Mouse (Mus musculus) activated CD4-positive, CD25-positive, alpha-beta regulatory T cell, adult 4 months (primary cell): Measurements from ENCODE around the gene Pttg1. TPM values are rescaled to one million over a fixed set of nuclear protein-coding genes. Genes with fewer than 3 reads are reported as not detected.
A peak's percentile ranks its signal among the peaks of the same experiment; 100 is the strongest.

Experiments
- ATAC-seq: one replicate; pipeline ENCODE4 v1.8.0; 2017
- polyA plus RNA-seq, 2 experiments: library from polyadenylated mRNA; unstranded; fragments of 100-300 nt; shearing (Covaris generic); gene quantifications; one replicate each; pipeline ENCODE4 v1.2.1; 2017

The Pttg1 gene
- polyA plus RNA-seq, 2 experiments from 2014 or later = 133 to 168 TPM

- no peak for ATAC-seq
Observed at GRCm38 (mm10) chr11:43408888-43409287, 17.2 kb downstream of the Pttg1 start.

- ATAC-seq = no peak
Observed at GRCm38 (mm10) chr11:43404150-43404807, 21.8 kb downstream of the Pttg1 start.

GRCm38 (mm10) chr11:43400131-43400530, 25.9 kb downstream of the Pttg1 start:
- ATAC-seq = no peak

DNA sequence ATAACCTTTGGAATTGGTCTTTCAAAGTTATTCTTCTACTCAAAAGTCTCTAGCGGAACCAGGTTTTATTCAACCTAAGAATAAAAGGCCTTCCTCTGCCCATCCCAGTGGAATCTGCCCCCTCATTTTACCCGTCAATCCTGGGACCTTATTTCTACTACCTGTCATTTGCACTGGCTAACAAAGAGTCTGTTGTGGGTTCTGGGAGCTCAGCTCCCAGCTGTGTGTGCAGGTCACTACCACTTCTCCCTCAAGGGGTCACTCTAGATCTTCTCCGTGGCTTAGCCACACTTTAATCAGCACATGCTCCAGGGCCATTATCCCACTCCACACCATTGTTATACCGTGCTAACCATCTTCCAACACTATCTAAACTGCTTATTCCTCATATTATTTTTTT, 26.8 kb downstream of the Pttg1 start:
- ATAC-seq = no peak

- ATAC-seq = no peak
Observed at GRCm38 (mm10) chr11:43396672-43397071, 29.4 kb downstream of the Pttg1 start.

GRCm38 (mm10) chr11:43396246-43396645, 29.8 kb downstream of the Pttg1 start:
- no peak for ATAC-seq

GRCm38 (mm10) chr11:43395073-43395948, 30.7 kb downstream of the Pttg1 start:
- ATAC-seq = peak; percentile 20

GRCm38 (mm10) chr11:43393325-43393724, 32.7 kb downstream of the Pttg1 start:
- no peak for ATAC-seq

- ATAC-seq = no peak
Observed at GRCm38 (mm10) chr11:43392757-43393156, 33.3 kb downstream of the Pttg1 start.

DNA sequence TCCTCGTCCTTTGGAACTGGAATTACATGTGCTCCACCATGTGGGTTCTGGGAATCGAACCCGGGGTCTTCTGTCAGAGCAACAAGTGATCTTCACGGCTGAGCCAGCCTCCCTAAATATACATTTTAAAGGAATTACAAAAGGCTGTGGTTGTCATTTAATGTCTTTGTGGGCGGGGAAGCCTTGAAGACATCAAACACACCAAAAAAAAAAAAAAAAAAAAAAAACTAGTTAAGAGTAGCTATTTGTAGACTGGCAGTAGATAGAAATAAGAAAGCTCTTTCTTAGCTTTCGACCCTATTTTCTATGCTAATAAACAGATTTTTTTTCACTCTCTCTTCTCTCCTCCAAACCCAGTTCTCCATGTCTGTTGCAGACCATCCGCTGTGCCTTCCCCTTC, 36.9 kb downstream of the Pttg1 start:
- no peak for ATAC-seq

DNA sequence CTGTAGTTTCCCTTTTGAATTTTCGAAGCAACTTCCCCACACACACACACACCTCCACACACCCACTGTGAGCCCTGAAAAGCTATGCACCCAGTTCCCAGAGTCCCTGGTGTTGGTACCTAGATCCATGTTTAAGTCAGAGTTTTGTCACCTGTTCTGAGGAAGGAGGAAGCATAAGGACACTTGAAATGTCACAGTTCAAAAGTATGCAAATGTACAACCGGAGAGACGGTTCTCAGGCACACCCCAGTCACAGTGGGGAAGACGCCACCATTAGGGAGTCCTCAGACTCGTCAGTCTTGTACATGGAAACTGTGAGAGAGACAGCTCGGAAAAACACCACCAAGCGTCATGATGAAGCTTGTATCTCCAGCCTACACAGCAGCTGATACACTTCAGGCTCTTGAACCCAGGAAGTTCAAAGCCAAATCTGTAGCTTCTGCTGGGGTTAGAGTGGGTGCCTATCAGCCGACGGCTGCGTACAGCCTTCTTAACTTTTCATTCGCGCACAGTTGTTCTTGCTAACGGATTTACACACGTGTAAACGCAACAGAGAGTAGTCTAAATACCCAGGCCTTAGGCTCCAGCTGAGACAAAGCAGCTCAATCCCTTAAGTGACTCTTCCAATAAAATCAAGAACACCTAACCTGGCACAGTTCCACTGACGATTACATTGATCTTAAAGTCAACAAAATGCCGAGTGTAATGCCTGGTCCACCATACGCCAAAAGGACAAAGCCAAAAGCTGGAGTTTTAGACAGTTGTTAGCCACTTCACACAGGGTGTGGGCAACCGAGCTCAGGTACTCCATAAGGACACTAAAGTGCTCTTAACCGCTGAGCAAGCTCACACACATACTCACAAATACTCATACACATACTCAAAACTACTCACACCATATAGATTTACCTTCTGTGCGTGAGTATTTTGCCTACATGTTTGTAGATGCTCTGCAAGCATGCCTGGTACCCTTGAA, 37.6 kb downstream of the Pttg1 start:
- peak; percentile 58 for ATAC-seq

DNA sequence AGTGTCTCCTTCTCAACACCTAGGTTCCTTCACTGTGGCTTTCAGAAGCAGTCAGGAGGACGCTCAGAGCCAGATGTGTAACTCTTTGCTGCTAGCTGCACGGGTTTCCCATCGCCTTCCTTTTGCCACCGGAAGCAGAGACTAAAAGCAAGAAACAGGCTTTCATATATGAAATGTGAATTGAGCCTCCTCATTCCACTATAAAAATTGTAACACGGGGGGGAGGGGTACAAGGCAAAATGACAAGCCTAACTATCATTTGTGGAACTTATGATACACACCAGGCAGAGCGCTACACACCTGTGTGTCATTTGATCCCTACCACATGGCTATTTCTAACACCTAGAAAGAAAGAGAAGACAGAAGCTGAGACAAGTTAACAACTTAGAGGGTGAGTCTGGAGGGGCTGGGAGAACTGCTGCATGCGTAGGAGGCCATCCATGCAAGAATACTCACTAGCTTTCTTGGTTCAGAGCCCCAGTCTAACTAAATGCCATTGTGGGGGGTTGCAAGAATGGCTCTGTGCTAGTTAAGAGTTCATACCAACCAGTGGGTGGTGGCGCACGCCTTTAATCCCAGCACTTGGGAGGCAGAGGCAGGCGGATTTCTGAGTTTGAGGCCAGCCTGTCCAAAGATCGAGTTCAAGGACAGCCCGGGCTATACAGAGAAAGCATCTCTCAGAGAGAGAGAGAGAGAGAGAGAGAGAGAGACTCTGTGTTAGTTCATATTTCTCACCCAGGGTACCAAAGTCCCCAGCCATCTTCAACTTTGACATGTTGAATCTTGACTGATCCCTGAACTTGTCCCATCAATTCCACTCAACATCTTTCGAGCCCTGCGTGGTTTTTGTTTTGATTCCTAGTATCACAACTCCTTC, 38.8 kb downstream of the Pttg1 start:
- ATAC-seq = no peak

DNA sequence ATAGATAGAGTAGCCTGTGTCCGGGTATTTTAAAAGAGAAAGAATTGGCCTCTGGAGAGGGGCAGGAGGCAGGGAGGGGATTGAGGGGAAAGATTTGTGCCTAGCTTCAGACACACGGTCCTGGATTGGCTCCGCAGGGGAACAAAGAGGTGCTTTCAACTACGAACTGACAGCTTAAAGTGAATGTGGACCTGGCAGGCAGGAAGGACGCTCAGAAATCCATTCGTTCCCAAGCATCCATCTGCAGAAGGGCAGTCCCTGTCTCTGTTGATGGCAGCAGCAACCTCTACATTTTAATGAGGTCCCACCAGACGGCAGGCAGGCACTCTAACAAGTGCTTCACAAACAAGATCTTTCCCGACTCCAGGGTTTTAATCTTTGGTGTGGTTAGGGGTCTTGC, 40.3 kb downstream of the Pttg1 start:
- no peak for ATAC-seq

DNA sequence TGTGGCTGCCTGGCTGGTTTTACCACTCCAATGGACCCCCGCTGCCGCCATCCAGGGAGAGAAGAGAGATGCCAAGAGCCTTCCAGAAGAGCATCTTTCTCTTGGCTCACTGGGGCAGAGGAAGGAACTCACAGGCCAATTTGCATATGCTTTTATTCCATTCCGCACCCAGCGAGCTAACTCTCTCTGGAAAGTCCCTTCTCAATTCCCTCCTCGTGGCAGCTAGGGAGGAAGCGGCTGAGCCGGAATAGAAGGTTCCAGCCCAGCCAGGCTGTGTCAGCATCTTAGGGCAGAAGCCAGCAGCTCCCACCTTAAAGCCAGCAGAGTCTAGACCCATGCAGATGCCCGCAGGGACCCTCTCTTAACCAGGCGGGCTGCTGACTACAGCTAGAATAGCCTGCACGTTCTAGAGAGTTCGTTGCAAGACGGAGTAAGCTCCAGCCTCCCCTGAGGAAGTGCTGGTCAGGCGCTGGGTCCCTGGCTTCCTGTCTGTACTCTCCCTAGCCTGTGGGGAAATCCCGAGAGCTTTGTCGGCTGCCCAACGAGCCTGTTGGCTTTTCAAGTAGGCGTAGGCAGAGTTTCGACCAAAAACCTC, 40.9 kb downstream of the Pttg1 start:
- peak; percentile 61 for ATAC-seq

- ATAC-seq = no peak
Observed at GRCm38 (mm10) chr11:43383581-43383980, 42.5 kb downstream of the Pttg1 start.

DNA sequence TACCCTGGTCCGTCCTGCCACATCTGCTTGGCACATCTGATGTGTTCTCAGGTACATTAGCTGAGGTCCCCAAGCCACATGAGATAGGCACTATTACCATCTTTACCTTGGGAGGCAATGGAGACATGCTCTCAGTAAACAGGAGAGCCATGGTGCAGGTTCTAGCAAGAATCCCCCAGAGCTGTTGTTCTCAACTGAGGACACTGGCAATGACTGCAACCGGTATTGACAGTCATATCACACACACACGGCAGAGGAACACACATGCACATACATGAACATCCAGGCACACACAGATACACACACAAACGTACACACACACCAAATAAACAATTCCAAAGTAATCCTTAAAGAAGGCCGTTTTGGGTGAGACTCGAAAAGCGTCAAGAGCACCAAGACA, 45.1 kb downstream of the Pttg1 start:
- ATAC-seq = no peak

DNA sequence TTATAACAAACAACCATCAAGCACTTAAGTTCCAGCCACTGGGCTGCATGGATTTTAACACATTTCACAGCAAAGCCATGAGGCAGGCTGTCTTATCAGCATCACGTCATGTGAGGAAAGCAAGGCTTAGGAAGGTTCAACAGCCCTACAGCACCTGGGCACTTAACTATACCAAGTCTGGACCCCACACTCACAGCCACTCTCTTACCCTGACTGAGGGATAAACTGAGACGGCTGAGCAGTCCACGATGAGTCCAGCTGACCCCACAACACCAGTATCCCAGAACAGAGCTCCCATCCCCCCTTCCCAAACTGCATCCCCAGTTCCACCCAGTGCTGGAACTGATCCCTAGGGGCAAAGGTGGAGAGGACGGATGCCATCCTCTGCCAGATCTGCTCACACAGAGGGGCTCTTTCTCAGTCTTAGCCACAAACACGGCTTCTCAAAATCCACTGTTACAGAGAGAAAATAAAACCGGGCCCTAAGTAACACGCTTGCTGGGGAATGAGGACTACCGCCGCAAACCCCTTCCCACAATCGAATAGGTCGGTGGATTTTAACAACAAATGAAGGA, 46.1 kb downstream of the Pttg1 start:
- no peak for ATAC-seq

GRCm38 (mm10) chr11:43379488-43379887, 46.6 kb downstream of the Pttg1 start:
- ATAC-seq = no peak

DNA sequence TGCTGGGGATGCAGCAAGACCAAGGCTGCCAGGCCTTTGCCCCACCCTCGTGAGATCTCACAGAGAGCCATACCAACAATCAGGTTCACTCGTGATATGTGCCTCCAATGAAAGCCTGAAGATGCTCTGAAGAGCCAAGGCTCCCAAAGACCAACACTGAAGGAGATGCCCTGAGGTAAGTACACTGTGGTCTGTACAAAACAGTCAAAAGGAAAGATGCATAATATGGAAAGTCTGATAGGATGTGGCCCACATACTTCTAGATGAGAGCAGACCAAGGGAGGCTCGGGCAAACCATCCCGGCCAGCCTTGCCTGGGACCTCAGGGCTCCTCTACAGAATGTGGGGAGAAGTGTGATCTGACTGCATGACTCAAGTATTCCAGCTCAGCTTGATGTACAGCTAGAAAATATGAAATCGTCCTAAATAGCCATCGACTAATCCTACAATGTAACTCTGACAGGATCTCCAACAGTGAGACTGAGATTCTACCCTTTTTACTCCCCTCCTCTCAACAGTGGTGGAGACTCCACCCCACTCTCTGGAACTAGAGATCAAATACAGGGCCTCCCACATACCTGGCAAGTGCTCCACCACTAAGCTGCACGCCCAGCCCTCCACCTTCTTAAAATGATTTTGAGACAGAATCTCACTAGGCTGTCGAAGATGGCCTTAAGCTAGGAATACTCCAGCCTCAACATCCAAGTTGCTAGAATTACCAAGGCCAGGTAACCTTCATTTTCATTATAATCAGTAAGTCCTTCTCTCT, 48.8 kb downstream of the Pttg1 start:
- peak; percentile 44 for ATAC-seq

DNA sequence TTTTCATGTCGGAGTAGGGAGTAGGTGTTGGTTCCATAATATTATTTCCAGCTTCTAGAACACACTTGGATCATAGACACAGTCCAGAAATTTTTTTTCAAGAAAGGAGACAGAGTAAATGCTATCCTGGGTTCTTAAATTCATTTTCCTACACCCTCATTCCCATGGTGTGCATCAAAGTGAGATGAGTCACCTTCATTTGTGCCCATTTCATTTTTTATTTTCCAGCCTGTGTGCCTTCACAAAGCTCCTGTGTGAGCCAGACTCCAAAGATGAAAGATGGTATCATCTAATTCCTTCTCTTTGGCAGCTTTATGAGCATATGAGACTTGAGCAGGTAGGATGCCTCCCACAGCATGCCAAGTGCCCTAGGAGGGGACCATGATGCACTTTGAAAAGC, 49.5 kb downstream of the Pttg1 start:
- ATAC-seq = no peak
